Mouse (Mus musculus) gonadal fat pad, adult 2 months (tissue): Measurements from ENCODE around the gene Vmn1r38. TPM values are rescaled to one million over a fixed set of nuclear protein-coding genes. Genes with fewer than 3 reads are reported as not detected.
"Not testable (repeated sequence)": the region's sequence is repeated elsewhere in the genome, so short reads cannot be mapped to it uniquely, and the experiment has no call there.

ENCODE experiments used
- DNase-seq: peaks from one replicate; pipeline ENCODE4 v3.0.0-alpha.2; 2012; ENCODE audit warnings: low read depth
- polyA plus RNA-seq: library from polyadenylated mRNA; depleted of rRNA; stranded (reverse); fragments of >200 nt; gene quantifications from 2 replicates; pipeline ENCODE4 v1.2.3, GENCODE M21; 2012; rRNA removed

The Vmn1r38 gene
- polyA plus RNA-seq: not detected in 2 replicates

DNA sequence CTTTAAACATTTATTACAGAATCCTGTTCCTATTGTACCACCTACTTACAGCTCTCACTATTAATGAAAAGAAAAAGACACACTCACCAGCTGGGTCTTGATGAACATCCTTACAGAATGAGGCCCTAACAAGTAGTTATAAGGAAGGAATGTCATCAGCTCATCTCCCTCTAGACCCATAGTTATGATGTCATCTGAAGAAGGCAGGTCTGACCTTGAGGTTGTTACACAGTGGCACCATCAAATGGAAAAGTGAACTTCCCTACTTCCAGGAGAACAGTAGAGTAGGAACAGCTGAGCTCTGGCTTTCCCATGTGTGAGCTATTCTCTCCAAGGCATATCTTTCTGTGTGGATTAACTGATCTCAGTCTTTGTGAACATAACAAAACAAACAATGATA lies at the start of gene Vmn1r38:
Gene Vmn1r38 (minus strand): TSS at position 101 of the 400 bp plus-strand sequence.
- not testable (repeated sequence) for DNase-seq

DNA sequence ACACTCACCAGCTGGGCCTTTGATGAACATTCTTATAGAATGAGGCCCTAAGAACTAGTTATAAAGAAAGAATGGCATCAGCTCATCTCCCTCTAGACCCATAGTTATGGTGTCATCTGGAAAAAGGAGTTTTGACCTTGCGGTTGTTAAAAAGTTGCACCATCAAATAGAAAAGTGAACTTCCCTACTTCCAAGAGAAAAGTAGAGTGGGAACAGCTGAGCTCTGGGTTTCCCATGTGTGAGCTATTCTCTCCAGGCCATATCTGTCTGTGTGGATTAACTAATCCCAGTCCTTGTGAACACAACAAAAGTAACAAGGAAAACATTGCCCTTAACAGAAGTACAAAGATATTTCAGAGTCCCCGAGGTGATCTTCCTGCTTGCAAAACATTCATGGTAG lies 28.1 kb upstream of the Vmn1r38 start, which contains the start of gene Vmn1r39:
Gene Vmn1r39 (minus strand): TSS at position 101 of the 400 bp plus-strand sequence.
- no peak for DNase-seq

DNA sequence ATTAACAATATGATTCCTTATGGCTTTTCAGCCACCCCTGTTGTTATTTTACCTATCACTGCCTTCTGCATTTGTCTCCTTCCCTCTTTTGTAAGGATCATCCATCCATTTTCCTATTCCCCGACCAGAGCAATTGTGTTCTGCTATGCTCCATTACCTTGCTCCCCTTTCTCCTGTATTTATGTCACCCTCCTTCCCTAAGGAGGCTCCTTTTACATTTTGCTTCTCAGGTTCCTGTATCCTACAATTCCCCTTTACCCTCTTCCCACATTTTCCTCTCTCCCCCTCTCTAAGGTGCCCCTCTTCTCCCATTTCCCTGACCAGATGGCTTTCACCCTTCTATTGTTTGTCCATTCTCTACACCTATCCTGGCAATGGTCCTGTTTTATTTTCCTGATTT lies 23.9 kb upstream of the Vmn1r38 start:
- DNase-seq: no peak

DNA sequence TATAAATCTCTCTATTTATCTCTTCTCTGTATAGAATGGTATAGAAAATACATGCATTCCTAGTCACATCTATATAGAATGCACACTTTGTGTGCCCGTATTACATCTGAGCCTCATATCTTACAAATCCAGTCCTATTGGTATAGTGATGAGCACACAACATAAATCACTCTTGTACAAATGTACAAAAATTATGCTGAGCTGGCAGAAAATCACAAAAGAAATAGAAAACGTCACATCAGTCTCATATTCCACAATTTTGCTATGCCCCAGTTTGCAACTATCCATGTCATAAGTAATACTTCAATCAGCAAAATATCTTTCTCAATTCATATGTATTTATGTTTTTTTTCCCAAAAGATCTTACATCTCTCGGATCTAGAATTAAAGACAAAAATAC lies 23.3 kb upstream of the Vmn1r38 start:
- no peak for DNase-seq

DNA sequence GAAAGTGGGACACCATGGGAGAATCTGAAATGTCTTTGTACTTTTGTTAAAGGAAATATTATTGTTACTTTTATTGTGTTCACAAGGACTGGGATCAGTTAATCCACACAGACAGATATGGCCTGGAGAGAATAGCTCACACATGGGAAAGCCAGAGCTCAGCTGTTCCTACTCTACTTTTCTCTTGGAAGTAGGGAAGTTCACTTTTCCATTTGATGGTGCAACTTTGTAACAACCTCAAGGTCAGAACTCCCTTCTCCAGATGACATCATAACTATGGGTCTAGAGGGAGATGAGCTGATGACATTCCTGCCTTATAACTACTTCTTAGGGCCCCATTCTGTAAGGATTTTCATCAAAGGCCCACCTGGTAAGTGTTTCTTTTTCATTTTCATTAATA lies 53.3 kb downstream of the Vmn1r38 start, which contains the start of gene Vmn1r37:
Gene Vmn1r37 (plus strand): TSS at position 301 of the 400 bp plus-strand sequence.
- DNase-seq: not testable (repeated sequence)

Other genes starting within 250 kb of the Vmn1r38 start
- 4.1 and 6.0 TPM in 2 replicates for gene Mad2l1, start 247.2 kb downstream of the Vmn1r38 start, polyA plus RNA-seq
- not detected in 2 replicates for gene Vmn1r32, start 222.5 kb downstream of the Vmn1r38 start, polyA plus RNA-seq
- not detected in 2 replicates for gene Vmn1r33, start 164.3 kb downstream of the Vmn1r38 start, polyA plus RNA-seq
- gene Vmn1r34, start 138.7 kb downstream of the Vmn1r38 start, polyA plus RNA-seq: not detected in 2 replicates
- not detected in 2 replicates for gene Vmn1r35, start 96.7 kb downstream of the Vmn1r38 start, polyA plus RNA-seq
- not detected in 2 replicates for gene Vmn1r36, start 63.5 kb downstream of the Vmn1r38 start, polyA plus RNA-seq
- not detected in 2 replicates for gene Vmn1r37, start 53.2 kb downstream of the Vmn1r38 start, polyA plus RNA-seq
- gene Vmn1r39, start 28.0 kb upstream of the Vmn1r38 start, polyA plus RNA-seq: not detected in 2 replicates
- 32.4 and 46.7 TPM in 2 replicates for gene Gng12, start 113.8 kb upstream of the Vmn1r38 start, polyA plus RNA-seq